Mouse (Mus musculus): ENCODE results near the gene Mrpl40. TPM values are rescaled to one million over a fixed set of nuclear protein-coding genes. Genes with fewer than 3 reads are reported as not detected.

Mrpl40 gene
- polyA plus RNA-seq (2012; rRNA removed) (12.0 and 18.7 TPM in 2 replicates), polyA plus RNA-seq (2014; fragmentation: Nextera tagmentation; extraction: Ambion mirVana) (52.7 and 53.8 TPM in 2 replicates)

DNA sequence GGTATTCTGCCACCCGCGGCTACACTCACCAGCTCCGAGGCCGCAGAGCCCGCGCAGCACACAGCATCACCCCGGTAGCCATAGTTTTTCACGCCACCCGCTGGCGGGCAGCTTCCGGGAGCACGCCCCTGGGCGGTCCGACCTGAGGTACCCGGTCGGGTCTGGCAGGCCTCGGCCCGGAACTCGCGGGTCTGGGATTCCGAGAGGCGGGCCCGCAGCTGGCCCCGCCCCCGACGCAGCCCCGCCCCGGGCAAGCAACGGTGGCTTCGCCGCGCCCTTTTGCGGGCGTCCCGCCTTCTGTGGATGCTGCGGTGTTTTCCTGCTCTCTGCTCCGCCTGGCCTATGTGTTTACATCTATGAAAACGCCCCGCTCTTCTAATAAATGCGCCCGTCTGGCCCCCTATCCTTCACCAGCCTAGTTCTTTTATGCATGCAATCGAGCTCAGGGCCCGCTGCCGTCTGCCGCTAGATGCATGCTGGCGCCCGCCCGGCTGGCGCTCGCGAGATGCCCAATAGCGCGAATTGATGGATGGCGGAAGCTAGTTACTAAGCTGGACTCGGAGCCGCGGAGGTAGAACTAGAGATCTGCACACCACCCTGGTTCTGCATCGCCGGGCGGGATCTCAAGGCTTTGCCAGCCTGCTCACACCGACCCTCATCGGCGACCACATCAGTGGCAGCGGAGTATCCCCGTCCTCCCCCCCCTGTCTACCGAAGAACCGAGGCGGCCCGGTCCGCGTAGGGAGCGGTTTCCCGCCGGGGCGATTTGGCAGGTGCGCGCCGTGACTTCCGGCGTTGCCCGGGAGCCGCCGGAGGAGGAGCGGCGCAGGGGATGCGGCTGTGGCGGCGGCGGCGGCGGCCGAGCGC, at the start of gene Mrpl40, which contains the start of gene Hira:
TSS of gene Mrpl40 (minus strand) at position 421 of the 867 bp plus-strand sequence.
TSS of gene Hira (plus strand) at position 596 of the 867 bp plus-strand sequence.
- peak within 1 kb of the TSS; percentile 92 for H3K9ac ChIP-seq (replicated peaks)
- TF ChIP-seq CTCF (IDR thresholded peaks at IDR 0.05; ENCODE audit: low read depth) (no peak; the same call in 1 of the 2 replicates), EP300 (IDR thresholded peaks at IDR 0.05; ENCODE audit: low read depth) (peak; percentile 62)
- ATAC-seq (ENCODE audit: insufficient read depth) (peak; percentile 90), DNase-seq (ENCODE audit: low read depth in 3 of 3, low spot score in 3 of 3) (peak; percentile 84 to 88 (median 87))
- 0% methylated on average over 91 of the region's 93 CpGs for WGBS (ENCODE audit: insufficient replicate concordance)
- peak within 1 kb of the TSS; percentile 95 for H3K27ac ChIP-seq
- peak within 1 kb of the TSS; percentile 99 for H3K4me2 ChIP-seq (ENCODE audit: low read depth)
- peaks cover 10 to 12% of the 10 kb centered on the region in 2 experiments for H3K4me1 ChIP-seq (replicated peaks; ENCODE audit: control insufficient read depth in 2 of 2, insufficient read depth in 2 of 2, low read length in 1 of 2)
- peaks cover 25% of the 10 kb centered on the region for H3K36me3 ChIP-seq (replicated peaks; ENCODE audit: control insufficient read depth, insufficient read depth, low read depth)
- peak within 1 kb of the TSS; percentile 89 to 97 for H3K4me3 ChIP-seq (ENCODE audit: insufficient read depth in 1 of 2, low read depth in 2 of 2, low read length in 2 of 2)
- H3K27me3 ChIP-seq (ENCODE audit: control insufficient read depth, insufficient read depth, low read length): no peaks in the 10 kb centered on the region
- no peaks in the 10 kb centered on the region for H3K9me3 ChIP-seq (ENCODE audit: control insufficient read depth, low read length)

DNA sequence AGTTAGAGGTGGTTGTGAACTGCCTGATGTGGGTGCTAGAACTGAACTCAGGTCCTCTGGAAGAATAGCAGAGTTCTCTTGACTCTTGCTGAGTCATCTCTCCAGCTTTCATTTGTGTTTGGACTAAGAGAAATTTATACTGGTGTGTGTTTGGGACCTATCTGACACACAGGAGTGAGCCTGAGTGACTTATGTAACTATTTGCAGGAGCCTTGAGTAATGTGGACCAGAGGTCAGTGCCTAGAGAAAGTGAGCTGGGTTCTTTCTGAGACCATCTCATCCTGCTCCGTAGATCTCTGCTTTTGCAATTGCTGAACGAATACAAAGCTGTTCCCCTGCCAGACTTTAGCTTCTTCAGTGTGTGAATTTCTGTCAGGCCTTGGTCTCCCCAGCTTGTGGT, 45.1 kb upstream of the Mrpl40 start:
- DNase-seq (ENCODE audit: low read depth in 3 of 3, low spot score in 3 of 3): no peak
- 75% methylated on average over 2 of the region's 2 CpGs for WGBS (ENCODE audit: insufficient replicate concordance)

DNA sequence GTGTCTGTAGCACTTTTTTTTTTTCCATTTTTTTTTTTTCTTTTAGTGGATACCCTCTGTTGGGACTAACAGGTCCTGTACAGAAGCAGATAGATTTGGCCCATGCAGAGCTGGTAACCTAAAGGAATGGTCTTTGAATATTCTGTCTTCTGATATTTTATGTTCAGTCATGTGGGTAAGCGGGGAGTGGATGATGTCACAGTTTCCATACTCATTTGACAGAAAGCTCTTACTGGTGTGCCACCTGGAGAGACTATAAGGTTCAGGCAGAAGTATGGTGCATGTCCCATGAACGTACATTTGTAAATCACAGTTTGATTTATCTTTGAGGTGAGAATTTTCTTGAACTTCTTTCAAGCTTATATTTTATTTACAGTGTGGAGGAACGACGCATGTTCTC, 39.4 kb upstream of the Mrpl40 start:
- DNase-seq (ENCODE audit: low read depth in 3 of 3, low spot score in 3 of 3): no peak
- H3K36me3 ChIP-seq (replicated peaks; ENCODE audit: control insufficient read depth, insufficient read depth, low read depth): peaks cover 43% of the 10 kb centered on the region
- no peak overlapping the region for H3K27ac ChIP-seq
- no peak for ATAC-seq (ENCODE audit: insufficient read depth)
- TF ChIP-seq EP300 (IDR thresholded peaks at IDR 0.05; ENCODE audit: low read depth) (no peak), CTCF (IDR thresholded peaks at IDR 0.05; ENCODE audit: low read depth) (no peak)
- H3K9me3 ChIP-seq (ENCODE audit: control insufficient read depth, low read length): no peaks in the 10 kb centered on the region
- H3K4me3 ChIP-seq (ENCODE audit: insufficient read depth in 1 of 2, low read depth in 2 of 2, low read length in 2 of 2): no peak overlapping the region
- H3K4me2 ChIP-seq (ENCODE audit: low read depth): no peak overlapping the region
- no peak overlapping the region for H3K9ac ChIP-seq (replicated peaks)
- H3K27me3 ChIP-seq (ENCODE audit: control insufficient read depth, insufficient read depth, low read length): no peaks in the 10 kb centered on the region
- no peaks in the 10 kb centered on the region for H3K4me1 ChIP-seq (replicated peaks; ENCODE audit: control insufficient read depth in 2 of 2, insufficient read depth in 2 of 2, low read length in 1 of 2)
- 83% methylated on average over 4 of the region's 4 CpGs for WGBS (ENCODE audit: insufficient replicate concordance)

More for the DNA sequence above, 45.1 kb upstream of the Mrpl40 start:
- Histone ChIP-seq H3K9ac (replicated peaks) (no peak overlapping the region), H3K4me2 (ENCODE audit: low read depth) (no peak overlapping the region), H3K4me3 (ENCODE audit: insufficient read depth in 1 of 2, low read depth in 2 of 2, low read length in 2 of 2) (no peak overlapping the region), H3K36me3 (replicated peaks; ENCODE audit: control insufficient read depth, insufficient read depth, low read depth) (peaks cover 48% of the 10 kb centered on the region), H3K27me3 (ENCODE audit: control insufficient read depth, insufficient read depth, low read length) (no peaks in the 10 kb centered on the region), H3K27ac (no peak overlapping the region), H3K4me1 (replicated peaks; ENCODE audit: control insufficient read depth in 2 of 2, insufficient read depth in 2 of 2, low read length in 1 of 2) (no peaks in the 10 kb centered on the region), H3K9me3 (ENCODE audit: control insufficient read depth, low read length) (no peaks in the 10 kb centered on the region)
- ATAC-seq (ENCODE audit: insufficient read depth): no peak
- no peak for TF ChIP-seq CTCF (IDR thresholded peaks at IDR 0.05; ENCODE audit: low read depth)
- TF ChIP-seq EP300 (IDR thresholded peaks at IDR 0.05; ENCODE audit: low read depth): no peak

DNA sequence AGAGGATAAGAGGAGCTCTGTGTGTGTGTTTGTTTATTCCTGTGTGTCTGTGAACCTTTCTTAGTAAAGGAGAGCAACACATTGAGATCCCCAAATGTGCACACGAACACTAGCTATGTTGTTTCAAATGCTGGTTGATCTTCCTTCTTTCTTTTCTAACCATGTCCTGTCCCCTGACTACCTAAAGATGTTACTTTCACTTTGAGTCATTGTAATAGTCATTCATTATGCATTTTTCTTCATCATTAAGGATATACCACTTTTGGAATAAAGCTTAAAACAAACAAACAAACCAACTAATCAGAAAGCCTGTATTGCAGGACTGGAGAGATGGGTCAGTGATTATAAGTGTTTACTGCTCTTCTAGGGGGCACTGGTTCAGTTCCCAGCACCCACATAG, 29.0 kb upstream of the Mrpl40 start:
- ATAC-seq (ENCODE audit: insufficient read depth): no peak
- no peaks in the 10 kb centered on the region for H3K27me3 ChIP-seq (ENCODE audit: control insufficient read depth, insufficient read depth, low read length)
- DNase-seq (ENCODE audit: low read depth in 3 of 3, low spot score in 3 of 3): no peak
- H3K4me1 ChIP-seq (replicated peaks; ENCODE audit: control insufficient read depth in 2 of 2, insufficient read depth in 2 of 2, low read length in 1 of 2): no peaks in the 10 kb centered on the region
- no peak overlapping the region for H3K9ac ChIP-seq (replicated peaks)
- 82% methylated on average over 1 of the region's 1 CpGs for WGBS (ENCODE audit: insufficient replicate concordance)
- no peak overlapping the region for H3K27ac ChIP-seq
- no peak overlapping the region for H3K4me3 ChIP-seq (ENCODE audit: insufficient read depth in 1 of 2, low read depth in 2 of 2, low read length in 2 of 2)
- H3K36me3 ChIP-seq (replicated peaks; ENCODE audit: control insufficient read depth, insufficient read depth, low read depth): peaks cover 9% of the 10 kb centered on the region
- no peak overlapping the region for H3K4me2 ChIP-seq (ENCODE audit: low read depth)
- no peaks in the 10 kb centered on the region for H3K9me3 ChIP-seq (ENCODE audit: control insufficient read depth, low read length)
- TF ChIP-seq EP300 (IDR thresholded peaks at IDR 0.05; ENCODE audit: low read depth) (no peak), CTCF (IDR thresholded peaks at IDR 0.05; ENCODE audit: low read depth) (no peak)

DNA sequence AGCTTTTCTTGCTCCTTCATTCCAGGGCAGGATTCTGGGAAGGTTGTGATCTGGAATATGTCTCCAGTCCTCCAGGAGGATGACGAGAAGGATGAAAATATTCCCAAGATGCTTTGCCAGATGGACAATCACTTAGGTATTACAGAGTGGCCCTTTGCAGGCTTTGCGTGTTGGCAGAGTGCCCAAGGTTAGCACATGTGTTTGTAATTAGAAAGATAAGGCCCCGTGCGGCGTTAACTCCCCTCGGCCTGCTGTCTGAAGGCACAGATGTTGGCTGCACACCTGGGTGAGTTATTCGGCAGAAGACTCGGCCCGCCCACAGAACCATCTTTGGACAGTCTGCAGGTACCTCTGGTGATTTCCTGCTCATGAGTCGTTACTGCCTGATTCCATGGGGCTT, 19.8 kb upstream of the Mrpl40 start:
- peak; percentile 28; the same call in 1 of the 2 replicates for ATAC-seq (ENCODE audit: insufficient read depth)
- WGBS (ENCODE audit: insufficient replicate concordance): 60% methylated on average over 10 of the region's 10 CpGs
- no peak overlapping the region for H3K9ac ChIP-seq (replicated peaks)
- H3K4me2 ChIP-seq (ENCODE audit: low read depth): no peak overlapping the region
- peak in 1 of 3 experiments; percentile 13 for DNase-seq (ENCODE audit: low read depth in 3 of 3, low spot score in 3 of 3)
- H3K9me3 ChIP-seq (ENCODE audit: control insufficient read depth, low read length): no peaks in the 10 kb centered on the region
- no peak for TF ChIP-seq CTCF (IDR thresholded peaks at IDR 0.05; ENCODE audit: low read depth)
- peak; percentile 45; the same call in 1 of the 2 replicates for TF ChIP-seq EP300 (IDR thresholded peaks at IDR 0.05; ENCODE audit: low read depth)
- H3K4me1 ChIP-seq (replicated peaks; ENCODE audit: control insufficient read depth in 2 of 2, insufficient read depth in 2 of 2, low read length in 1 of 2): no peaks in the 10 kb centered on the region
- H3K27me3 ChIP-seq (ENCODE audit: control insufficient read depth, insufficient read depth, low read length): no peaks in the 10 kb centered on the region
- H3K4me3 ChIP-seq (ENCODE audit: insufficient read depth in 1 of 2, low read depth in 2 of 2, low read length in 2 of 2): no peak overlapping the region
- H3K36me3 ChIP-seq (replicated peaks; ENCODE audit: control insufficient read depth, insufficient read depth, low read depth): peaks cover 17% of the 10 kb centered on the region
- no peak overlapping the region for H3K27ac ChIP-seq

All from liver, embryonic 14.5 days (tissue).